Mouse (Mus musculus) lung, embryonic 16.5 days (tissue): ENCODE measurements around the gene Rgs6. TPM values are rescaled to one million over a fixed set of nuclear protein-coding genes. Genes with fewer than 3 reads are reported as not detected.

Source experiments
- ATAC-seq: fragments of 200-750 bp; cut with Nextera tagmentation; 2 replicates; pipeline ENCODE4 v1.8.0; 2017; ENCODE audit warnings: low read depth, mild to moderate bottlenecking, moderate library complexity
- H3K27ac ChIP-seq: fragments of 300-500 bp; sonication (generic); 2 replicates; pipeline ENCODE4 v1.5.1; 2014; ENCODE audit warnings: mild to moderate bottlenecking, control low read depth, low read length
- H3K27me3 ChIP-seq: fragments of 300-500 bp; sonication (generic); 2 replicates; pipeline ENCODE4 v1.6.1; 2014; ENCODE audit warnings: low read depth, low read length, mixed read lengths; ENCODE audit not compliant: control insufficient read depth, insufficient read depth
- H3K36me3 ChIP-seq: fragments of 300-500 bp; sonication (generic); 2 replicates; pipeline ENCODE4 v1.6.1; 2014; ENCODE audit warnings: low read length; ENCODE audit not compliant: control insufficient read depth, insufficient read depth
- H3K4me1 ChIP-seq: fragments of 300-500 bp; sonication (generic); replicated peaks from 2 replicates; pipeline ENCODE4 v1.6.1; 2014; ENCODE audit warnings: low read length, mixed read lengths; ENCODE audit not compliant: control insufficient read depth, insufficient read depth
- H3K4me2 ChIP-seq: fragments of 300-500 bp; sonication (generic); 2 replicates; pipeline ENCODE4 v1.6.1; 2014; ENCODE audit warnings: low read depth, low read length, control low read depth
- H3K4me3 ChIP-seq: fragments of 300-500 bp; sonication (generic); 2 replicates; pipeline ENCODE4 v1.5.1; 2014; ENCODE audit warnings: mild to moderate bottlenecking, low read length, control low read depth
- H3K9ac ChIP-seq: fragments of 300-500 bp; sonication (generic); 2 replicates; pipeline ENCODE4 v1.6.1; 2014; ENCODE audit warnings: low read length, control low read depth
- H3K9me3 ChIP-seq: fragments of 300-500 bp; sonication (generic); 2 replicates; pipeline ENCODE4 v1.6.1; 2016; ENCODE audit warnings: low read length; ENCODE audit not compliant: control insufficient read depth
- WGBS: fragments of 180-500 bp; shearing (Covaris S2); extraction: QIAGEN DNeasy Blood & Tissue Kit; methylation state at CpG from one replicate; pipeline ENCODE4 v1.1.7; 2014; 5-methylcytosine and 5-hydroxymethylcytosine counted together
- polyA plus RNA-seq: library from polyadenylated mRNA; unstranded; fragments of >200 nt; fragmentation: Nextera tagmentation; extraction: Ambion mirVana; gene quantifications from 2 replicates; pipeline ENCODE4 v1.2.1, GENCODE M21; 2015

Rgs6 gene
- polyA plus RNA-seq, 1 experiment from 2014 or later: 3.0 TPM

DNA sequence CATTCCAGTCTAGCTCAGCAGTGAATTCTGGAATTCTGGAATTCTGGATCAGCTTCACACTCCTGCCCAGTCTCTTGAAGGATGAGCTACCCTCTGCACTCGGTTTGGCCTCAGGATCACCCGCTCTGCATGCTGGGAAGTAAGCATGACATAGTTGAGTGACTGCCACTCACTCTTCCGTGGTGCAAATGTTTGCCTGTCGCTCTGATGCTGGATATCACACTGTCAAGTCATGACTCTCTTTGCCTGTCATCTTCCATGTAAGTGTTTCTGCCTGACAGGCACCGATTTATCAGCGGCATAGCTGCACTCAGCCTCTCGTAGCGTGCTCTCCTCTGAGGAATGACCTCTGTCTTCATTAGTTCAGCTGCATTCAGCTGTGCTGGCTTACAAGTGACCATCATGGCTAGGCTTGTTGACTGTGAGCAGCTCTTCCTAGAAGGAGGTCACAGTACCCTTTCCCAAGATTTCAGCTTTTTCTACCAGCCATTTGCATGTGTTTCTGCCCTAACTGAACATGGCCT lies 135.0 kb downstream of the Rgs6 start:
- Histone ChIP-seq H3K27me3 (no peaks in the 10 kb centered on the region), H3K4me2 (no peak overlapping the region), H3K36me3 (no peaks in the 10 kb centered on the region), H3K4me3 (no peak overlapping the region), H3K27ac (no peak overlapping the region), H3K9ac (no peak overlapping the region), H3K9me3 (no peaks in the 10 kb centered on the region), H3K4me1 (no peaks in the 10 kb centered on the region)
- no peak for ATAC-seq
- WGBS: 63% methylated on average over 8 of the region's 8 CpGs

DNA sequence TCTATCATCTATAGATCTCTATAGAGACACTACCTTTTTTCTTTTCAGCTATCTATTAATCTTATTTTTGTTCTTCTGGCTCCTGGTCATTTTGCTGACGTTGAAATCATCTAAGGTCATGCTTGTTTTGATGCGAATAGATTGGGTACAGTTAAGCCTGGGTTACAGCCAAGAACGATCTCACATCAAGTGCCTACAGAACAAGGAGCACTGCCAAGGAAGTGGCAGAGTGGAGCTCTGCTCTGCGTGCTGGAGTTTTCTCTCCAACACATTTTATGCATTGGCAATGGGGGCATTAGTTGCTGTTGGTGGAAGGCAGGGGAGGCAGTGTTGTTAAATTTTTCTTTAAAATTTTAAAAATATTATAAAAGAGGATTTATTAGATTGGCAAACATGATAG lies 138.2 kb downstream of the Rgs6 start:
- no peak overlapping the region for H3K9ac ChIP-seq
- H3K27ac ChIP-seq: no peak overlapping the region
- no peaks in the 10 kb centered on the region for H3K9me3 ChIP-seq
- no peak for ATAC-seq
- no peak overlapping the region for H3K4me3 ChIP-seq
- no peak overlapping the region for H3K4me2 ChIP-seq
- H3K27me3 ChIP-seq: no peaks in the 10 kb centered on the region
- WGBS: 77% methylated on average over 4 of the region's 4 CpGs
- H3K4me1 ChIP-seq: no peaks in the 10 kb centered on the region
- H3K36me3 ChIP-seq: no peaks in the 10 kb centered on the region

DNA sequence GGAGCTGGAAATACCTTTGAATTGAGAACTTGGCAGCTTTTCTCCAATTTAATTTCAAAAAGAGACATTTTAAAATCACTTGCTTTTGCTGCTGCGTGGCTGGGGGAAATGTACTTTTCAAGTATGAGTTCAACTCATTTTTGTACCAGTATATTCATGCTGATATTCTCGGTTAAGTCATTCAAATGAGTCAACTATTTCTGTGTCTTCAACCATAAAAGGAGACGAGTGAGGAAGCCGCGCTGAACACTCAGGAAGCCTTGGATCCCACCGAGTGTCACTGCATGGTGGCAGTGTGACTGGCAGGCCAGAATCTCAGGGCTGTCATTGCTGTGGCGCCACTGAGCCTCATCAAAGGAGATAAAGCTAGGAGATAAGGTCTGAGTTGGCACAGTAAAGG lies 143.5 kb downstream of the Rgs6 start:
- WGBS: 50% methylated on average over 7 of the region's 7 CpGs
- H3K9me3 ChIP-seq: no peaks in the 10 kb centered on the region
- no peak for ATAC-seq
- H3K27ac ChIP-seq: no peak overlapping the region
- H3K4me3 ChIP-seq: no peak overlapping the region
- no peaks in the 10 kb centered on the region for H3K4me1 ChIP-seq
- H3K9ac ChIP-seq: no peak overlapping the region
- H3K36me3 ChIP-seq: no peaks in the 10 kb centered on the region
- H3K27me3 ChIP-seq: no peaks in the 10 kb centered on the region
- H3K4me2 ChIP-seq: no peak overlapping the region

DNA sequence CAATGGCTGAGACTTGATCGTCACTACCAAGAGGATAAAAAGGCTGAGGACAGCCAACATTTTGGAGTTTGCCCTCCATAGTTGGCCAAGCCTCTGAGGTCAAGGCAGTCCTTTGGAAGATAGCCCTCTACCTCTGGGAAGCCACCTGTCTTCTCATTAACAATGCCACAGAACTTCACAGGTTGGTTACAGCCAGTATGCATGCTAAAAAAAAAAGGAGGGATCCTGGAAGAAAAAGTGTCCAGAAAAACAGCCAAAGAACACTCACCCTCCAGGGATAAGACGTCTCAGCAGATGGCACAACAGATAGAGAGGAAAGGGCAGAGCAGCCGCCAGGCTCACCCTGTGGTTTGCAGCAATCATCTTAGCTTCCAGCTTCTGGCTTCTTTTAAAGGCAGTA lies 154.9 kb downstream of the Rgs6 start:
- Histone ChIP-seq H3K4me1 (no peaks in the 10 kb centered on the region), H3K4me3 (no peak overlapping the region), H3K27me3 (no peaks in the 10 kb centered on the region), H3K36me3 (no peaks in the 10 kb centered on the region), H3K4me2 (no peak overlapping the region), H3K27ac (no peak overlapping the region), H3K9me3 (no peaks in the 10 kb centered on the region), H3K9ac (no peak overlapping the region)
- 71% methylated on average over 3 of the region's 3 CpGs for WGBS
- no peak for ATAC-seq

DNA sequence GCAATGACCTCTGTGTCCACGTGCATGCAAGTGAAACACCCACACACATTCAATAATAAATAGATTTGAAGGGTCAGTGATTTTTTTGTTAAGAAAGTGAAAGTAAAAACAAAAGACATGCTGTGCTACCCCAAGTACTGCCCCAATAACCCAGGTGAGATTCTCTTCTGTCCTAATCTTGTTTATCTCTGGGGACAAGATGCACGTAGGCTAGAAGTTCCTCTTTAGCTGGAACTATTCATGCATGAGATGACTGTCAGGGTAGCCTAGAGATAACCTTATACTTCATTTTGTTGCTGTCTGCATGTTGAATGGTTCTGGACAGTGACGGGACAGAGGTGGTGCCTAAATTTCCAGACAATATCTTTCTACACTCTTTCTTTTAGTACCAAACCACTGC lies 155.9 kb downstream of the Rgs6 start:
- Histone ChIP-seq H3K4me3 (no peak overlapping the region), H3K27me3 (no peaks in the 10 kb centered on the region), H3K4me2 (no peak overlapping the region), H3K9me3 (no peaks in the 10 kb centered on the region), H3K4me1 (no peaks in the 10 kb centered on the region), H3K36me3 (no peaks in the 10 kb centered on the region), H3K27ac (no peak overlapping the region), H3K9ac (no peak overlapping the region)
- WGBS: 69% methylated on average over 3 of the region's 3 CpGs
- ATAC-seq: no peak

DNA sequence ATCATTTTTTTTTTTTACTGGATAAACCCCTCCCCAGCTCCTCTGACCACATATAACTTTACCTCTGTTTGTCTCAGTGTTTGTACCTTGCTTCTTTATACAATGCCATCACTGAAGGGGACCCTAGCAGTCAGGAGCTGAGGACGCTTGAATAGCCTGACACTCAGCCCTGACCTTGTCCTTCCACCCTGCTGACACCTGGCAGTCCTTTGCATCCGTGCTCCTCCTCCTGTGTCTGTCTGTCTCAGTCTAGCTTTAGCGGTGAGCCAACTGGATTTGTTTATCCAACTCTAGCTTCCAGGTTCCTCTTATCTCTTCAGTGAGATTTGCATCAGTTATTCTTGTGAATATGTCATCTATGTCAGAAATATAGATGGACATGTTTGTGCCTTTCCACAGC lies 156.7 kb downstream of the Rgs6 start:
- H3K27me3 ChIP-seq: no peaks in the 10 kb centered on the region
- H3K27ac ChIP-seq: no peak overlapping the region
- H3K9ac ChIP-seq: no peak overlapping the region
- ATAC-seq: no peak
- whole genome bisulfite sequencing: 21% methylated on average over 3 of the region's 3 CpGs
- no peak overlapping the region for H3K4me3 ChIP-seq
- H3K36me3 ChIP-seq: no peaks in the 10 kb centered on the region
- H3K4me1 ChIP-seq: no peaks in the 10 kb centered on the region
- H3K4me2 ChIP-seq: no peak overlapping the region
- no peaks in the 10 kb centered on the region for H3K9me3 ChIP-seq

DNA sequence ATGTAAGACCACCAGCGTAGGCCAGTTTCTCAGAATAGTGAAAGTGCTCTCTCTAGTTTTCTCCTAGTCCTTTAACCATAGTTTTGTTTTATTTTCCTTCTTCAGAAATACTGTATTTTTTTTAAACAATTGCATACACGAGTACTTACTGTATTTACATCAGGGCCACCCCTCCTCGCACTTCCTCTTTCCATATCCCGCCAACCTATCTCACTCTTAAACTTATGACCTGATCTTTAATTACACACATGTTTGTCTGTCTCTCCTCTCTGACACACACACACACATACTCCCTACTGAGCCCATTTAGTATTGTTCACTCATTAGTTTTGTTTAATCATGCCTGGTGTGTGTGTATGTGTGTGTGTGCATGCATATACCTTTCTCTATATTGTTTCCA lies 159.0 kb downstream of the Rgs6 start:
- Histone ChIP-seq H3K9ac (no peak overlapping the region), H3K4me3 (no peak overlapping the region), H3K27me3 (no peaks in the 10 kb centered on the region), H3K9me3 (no peaks in the 10 kb centered on the region), H3K36me3 (no peaks in the 10 kb centered on the region), H3K4me1 (no peaks in the 10 kb centered on the region), H3K27ac (no peak overlapping the region), H3K4me2 (no peak overlapping the region)
- no peak for ATAC-seq
- WGBS: 80% methylated on average over 4 of the region's 4 CpGs

DNA sequence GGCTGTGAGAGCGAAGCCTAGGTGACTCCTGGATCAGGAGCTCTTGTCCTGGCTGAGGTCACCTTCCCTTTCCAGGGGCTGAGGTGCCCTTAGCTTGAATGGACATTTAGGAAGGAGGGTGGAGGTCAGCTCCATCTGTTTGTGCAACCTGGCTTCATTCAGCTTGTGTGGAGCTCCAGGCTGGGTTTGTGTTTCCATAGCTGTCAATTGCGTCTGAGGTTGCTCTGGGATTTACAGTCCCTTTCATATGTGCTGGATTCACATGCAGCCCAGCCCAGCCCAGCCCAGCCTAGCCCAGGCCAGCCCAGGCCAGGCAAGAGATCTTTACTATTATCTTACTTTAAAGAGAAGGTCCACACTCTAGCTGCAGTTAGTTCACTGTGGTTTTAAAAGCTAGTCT lies 163.8 kb downstream of the Rgs6 start:
- no peak overlapping the region for H3K27ac ChIP-seq
- no peak overlapping the region for H3K9ac ChIP-seq
- ATAC-seq: no peak
- no peak overlapping the region for H3K4me2 ChIP-seq
- H3K4me1 ChIP-seq: no peaks in the 10 kb centered on the region
- H3K9me3 ChIP-seq: no peaks in the 10 kb centered on the region
- no peaks in the 10 kb centered on the region for H3K36me3 ChIP-seq
- H3K4me3 ChIP-seq: no peak overlapping the region
- no peaks in the 10 kb centered on the region for H3K27me3 ChIP-seq
- WGBS: 81% methylated on average over 2 of the region's 2 CpGs

DNA sequence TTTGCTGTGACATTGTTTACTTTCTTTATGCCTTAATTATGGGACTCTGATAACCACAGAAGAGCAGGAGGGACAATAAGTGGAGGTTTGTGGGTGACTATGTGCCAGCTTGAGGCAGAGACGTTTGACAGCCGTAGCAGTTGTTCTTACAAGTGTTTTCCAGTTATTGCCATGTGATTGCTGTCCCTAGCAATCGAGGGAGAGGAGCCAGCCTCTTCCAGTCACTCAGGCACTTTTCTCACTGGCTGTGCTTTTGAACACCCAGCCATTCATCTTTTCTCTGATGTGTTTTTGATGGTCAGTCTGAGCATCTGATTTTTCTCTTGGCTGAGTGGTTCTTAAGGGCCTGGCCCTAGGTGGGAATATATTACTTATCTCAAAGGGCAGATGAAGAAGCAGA lies 166.4 kb downstream of the Rgs6 start:
- Histone ChIP-seq H3K9ac (no peak overlapping the region), H3K4me3 (no peak overlapping the region), H3K4me1 (no peaks in the 10 kb centered on the region), H3K36me3 (no peaks in the 10 kb centered on the region), H3K9me3 (no peaks in the 10 kb centered on the region), H3K27me3 (no peaks in the 10 kb centered on the region), H3K27ac (no peak overlapping the region), H3K4me2 (no peak overlapping the region)
- 27% methylated on average over 3 of the region's 3 CpGs for WGBS
- ATAC-seq: no peak

DNA sequence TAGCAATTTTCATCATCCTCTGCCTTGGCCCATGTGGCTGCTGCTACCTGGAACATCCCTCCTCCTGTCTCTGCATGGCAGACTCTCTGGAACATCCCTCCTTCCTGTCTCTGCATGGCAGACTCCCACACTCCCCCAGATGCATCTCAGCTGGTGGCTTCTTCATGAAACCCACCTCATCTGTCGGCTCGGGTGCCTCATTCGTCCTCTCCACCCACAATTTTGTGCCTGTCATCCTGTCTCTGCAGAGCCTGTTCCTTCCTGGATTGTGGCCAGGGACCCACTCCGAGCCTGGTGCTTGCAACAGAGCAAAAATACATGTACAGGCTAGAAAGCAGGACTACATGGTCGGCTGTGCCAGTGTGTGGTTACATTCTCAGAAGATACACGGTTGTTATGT lies 168.7 kb downstream of the Rgs6 start:
- WGBS: 19% methylated on average over 6 of the region's 6 CpGs
- no peak overlapping the region for H3K27ac ChIP-seq
- ATAC-seq: no peak
- H3K9ac ChIP-seq: no peak overlapping the region
- no peaks in the 10 kb centered on the region for H3K27me3 ChIP-seq
- H3K36me3 ChIP-seq: no peaks in the 10 kb centered on the region
- no peaks in the 10 kb centered on the region for H3K9me3 ChIP-seq
- no peak overlapping the region for H3K4me3 ChIP-seq
- H3K4me1 ChIP-seq: no peaks in the 10 kb centered on the region
- H3K4me2 ChIP-seq: no peak overlapping the region
